Mouse (Mus musculus) heart, adult 11 months (tissue): ENCODE results near the gene Polr1c.

Experiments used
- DNase-seq: peaks from one replicate; pipeline ENCODE4 v3.0.0; 2022

The Polr1c gene

DNA sequence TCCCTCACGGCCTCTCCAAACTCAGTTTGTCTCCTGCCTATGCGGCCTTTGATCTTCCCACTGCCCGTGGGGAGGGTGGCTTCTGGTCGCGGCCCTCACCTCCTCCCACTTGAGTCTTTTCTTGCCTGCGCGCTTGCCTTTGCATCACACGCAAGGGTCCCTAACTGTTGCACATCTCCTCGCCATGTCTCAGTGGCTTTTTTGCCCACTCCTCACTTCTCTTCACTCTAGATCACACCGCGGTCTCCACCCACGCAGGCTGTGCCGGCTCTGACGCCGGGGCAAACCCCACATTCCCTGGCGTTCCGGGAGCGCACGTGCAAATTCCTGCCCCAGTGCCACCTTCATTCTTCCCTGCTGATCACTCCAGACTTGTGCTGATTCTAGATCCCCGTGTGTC, 44.8 kb downstream of the Polr1c start:
- no peak for DNase-seq

GRCm38 (mm10) chr17:46202421-46203071, 45.3 kb downstream of the Polr1c start, which contains the start of the genes Polh and Xpo5:
TSS of gene Polh (minus strand) at chr17:46202645.
TSS of gene Xpo5 (plus strand) at chr17:46202782.
- DNase-seq: peak; percentile 99

GRCm38 (mm10) chr17:46201151-46201550, 46.7 kb downstream of the Polr1c start:
- no peak for DNase-seq
